Mouse (Mus musculus) liver, embryonic 14.5 days (tissue): ENCODE data around the gene Adcyap1.

Experiments used
- CTCF ChIP-seq: IDR thresholded peaks from 2 replicates; pipeline ENCODE4 v1.5.1; 2016; ENCODE audit warnings: antibody characterized with exemption, low read depth, control low read depth
- EP300 ChIP-seq: IDR thresholded peaks from 2 replicates; pipeline ENCODE4 v1.6.1; 2016; ENCODE audit warnings: antibody characterized with exemption, low read depth

- TF ChIP-seq CTCF (peak; percentile 55), EP300 (no peak)
Measured at GRCm38 (mm10) chr17:93158280-93158851, 40.5 kb upstream of the Adcyap1 start.
